Mouse (Mus musculus): ENCODE measurements around the gene Dnph1. TPM values are rescaled to one million over a fixed set of nuclear protein-coding genes. Genes with fewer than 3 reads are reported as not detected.

Gene Dnph1
- polyA plus RNA-seq, 1 experiment = 9.4 TPM

- Histone ChIP-seq H3K36me3 (ENCODE audit: control insufficient read depth, insufficient read depth, low read length) (peaks cover 3% of the 10 kb centered on the region; the same call in 1 of the 2 replicates), H3K27me3 (ENCODE audit: control insufficient read depth, insufficient read depth, low read length) (no peaks in the 10 kb centered on the region), H3K27ac (ENCODE audit: control insufficient read depth, insufficient read depth, low read depth, low read length) (no peak overlapping the region), H3K4me3 (ENCODE audit: control insufficient read depth, low read depth, low read length) (no peak overlapping the region), H3K4me1 (ENCODE audit: control insufficient read depth, insufficient read depth, low read length) (no peaks in the 10 kb centered on the region)
- no peak for TF ChIP-seq POLR2A (IDR thresholded peaks at IDR 0.05; ENCODE audit: control insufficient read depth, low read depth, low read length)
- TF ChIP-seq CTCF (IDR thresholded peaks at IDR 0.05; ENCODE audit: control insufficient read depth, insufficient read depth, insufficient replicate concordance, low read depth, low read length) = no peak
Observed at GRCm38 (mm10) chr17:46521963-46522668, 25.6 kb downstream of the Dnph1 start.

- Histone ChIP-seq H3K4me3 (ENCODE audit: control insufficient read depth, low read depth, low read length) (no peak overlapping the region), H3K4me1 (ENCODE audit: control insufficient read depth, insufficient read depth, low read length) (no peaks in the 10 kb centered on the region), H3K27ac (ENCODE audit: control insufficient read depth, insufficient read depth, low read depth, low read length) (no peak overlapping the region), H3K36me3 (ENCODE audit: control insufficient read depth, insufficient read depth, low read length) (peaks cover 3% of the 10 kb centered on the region; the same call in 1 of the 2 replicates), H3K27me3 (ENCODE audit: control insufficient read depth, insufficient read depth, low read length) (no peaks in the 10 kb centered on the region)
- TF ChIP-seq POLR2A (IDR thresholded peaks at IDR 0.05; ENCODE audit: control insufficient read depth, low read depth, low read length) (no peak), CTCF (IDR thresholded peaks at IDR 0.05; ENCODE audit: control insufficient read depth, insufficient read depth, insufficient replicate concordance, low read depth, low read length) (no peak)
Observed at GRCm38 (mm10) chr17:46525065-46525464, 28.6 kb downstream of the Dnph1 start.

- H3K4me1 ChIP-seq (ENCODE audit: control insufficient read depth, insufficient read depth, low read length) = no peaks in the 10 kb centered on the region
- H3K27ac ChIP-seq (ENCODE audit: control insufficient read depth, insufficient read depth, low read depth, low read length) = no peak overlapping the region
- peaks cover 3% of the 10 kb centered on the region; the same call in 1 of the 2 replicates for H3K36me3 ChIP-seq (ENCODE audit: control insufficient read depth, insufficient read depth, low read length)
- TF ChIP-seq CTCF (IDR thresholded peaks at IDR 0.05; ENCODE audit: control insufficient read depth, insufficient read depth, insufficient replicate concordance, low read depth, low read length) = peak; percentile 87; the same call in 1 of the 2 replicates
- no peak for TF ChIP-seq POLR2A (IDR thresholded peaks at IDR 0.05; ENCODE audit: control insufficient read depth, low read depth, low read length)
- no peak overlapping the region for H3K4me3 ChIP-seq (ENCODE audit: control insufficient read depth, low read depth, low read length)
- H3K27me3 ChIP-seq (ENCODE audit: control insufficient read depth, insufficient read depth, low read length) = no peaks in the 10 kb centered on the region
Observed at GRCm38 (mm10) chr17:46525579-46526307, 29.2 kb downstream of the Dnph1 start.

- 0 out of 2 replicates have a peak, but pooled peaks cover 2% of the 10 kb centered on the region for H3K36me3 ChIP-seq (ENCODE audit: control insufficient read depth, insufficient read depth, low read length)
- H3K4me3 ChIP-seq (ENCODE audit: control insufficient read depth, low read depth, low read length) = no peak overlapping the region
- TF ChIP-seq CTCF (IDR thresholded peaks at IDR 0.05; ENCODE audit: control insufficient read depth, insufficient read depth, insufficient replicate concordance, low read depth, low read length) (no peak), POLR2A (IDR thresholded peaks at IDR 0.05; ENCODE audit: control insufficient read depth, low read depth, low read length) (no peak)
- peaks cover 16% of the 10 kb centered on the region for H3K4me1 ChIP-seq (ENCODE audit: control insufficient read depth, insufficient read depth, low read length)
- no peaks in the 10 kb centered on the region for H3K27me3 ChIP-seq (ENCODE audit: control insufficient read depth, insufficient read depth, low read length)
- no peak overlapping the region for H3K27ac ChIP-seq (ENCODE audit: control insufficient read depth, insufficient read depth, low read depth, low read length)
Observed at GRCm38 (mm10) chr17:46543661-46544060, 47.1 kb downstream of the Dnph1 start.

GRCm38 (mm10) chr17:46545813-46546564 is 49.5 kb downstream of the Dnph1 start, which contains the start of gene Cul9:
Cul9 (minus strand) TSS chr17:46546388.
- TF ChIP-seq CTCF (IDR thresholded peaks at IDR 0.05; ENCODE audit: control insufficient read depth, insufficient read depth, insufficient replicate concordance, low read depth, low read length) (no peak), POLR2A (IDR thresholded peaks at IDR 0.05; ENCODE audit: control insufficient read depth, low read depth, low read length) (no peak; the same call in 1 of the 2 replicates)
- Histone ChIP-seq H3K27me3 (ENCODE audit: control insufficient read depth, insufficient read depth, low read length) (no peaks in the 10 kb centered on the region), H3K36me3 (ENCODE audit: control insufficient read depth, insufficient read depth, low read length) (peaks cover 2% of the 10 kb centered on the region; the same call in 1 of the 2 replicates), H3K4me3 (ENCODE audit: control insufficient read depth, low read depth, low read length) (peak within 1 kb of the TSS; percentile 88), H3K4me1 (ENCODE audit: control insufficient read depth, insufficient read depth, low read length) (peaks cover 16% of the 10 kb centered on the region), H3K27ac (ENCODE audit: control insufficient read depth, insufficient read depth, low read depth, low read length) (peak within 1 kb of the TSS; percentile 47; the same call in 1 of the 2 replicates)

GRCm38 (mm10) chr17:46546591-46546990 is 50.1 kb downstream of the Dnph1 start:
- H3K27ac ChIP-seq (ENCODE audit: control insufficient read depth, insufficient read depth, low read depth, low read length) = peak overlapping the region; percentile 47; the same call in 1 of the 2 replicates
- H3K27me3 ChIP-seq (ENCODE audit: control insufficient read depth, insufficient read depth, low read length) = no peaks in the 10 kb centered on the region
- no peak for TF ChIP-seq CTCF (IDR thresholded peaks at IDR 0.05; ENCODE audit: control insufficient read depth, insufficient read depth, insufficient replicate concordance, low read depth, low read length)
- TF ChIP-seq POLR2A (IDR thresholded peaks at IDR 0.05; ENCODE audit: control insufficient read depth, low read depth, low read length) = no peak
- peak overlapping the region; percentile 88 for H3K4me3 ChIP-seq (ENCODE audit: control insufficient read depth, low read depth, low read length)
- peaks cover 2% of the 10 kb centered on the region; the same call in 1 of the 2 replicates for H3K36me3 ChIP-seq (ENCODE audit: control insufficient read depth, insufficient read depth, low read length)
- H3K4me1 ChIP-seq (ENCODE audit: control insufficient read depth, insufficient read depth, low read length) = peaks cover 16% of the 10 kb centered on the region

Data from testis, adult 2 months (tissue).